ENCODE assay signal across 16 mouse cellular contexts in the genomic region with DNA sequence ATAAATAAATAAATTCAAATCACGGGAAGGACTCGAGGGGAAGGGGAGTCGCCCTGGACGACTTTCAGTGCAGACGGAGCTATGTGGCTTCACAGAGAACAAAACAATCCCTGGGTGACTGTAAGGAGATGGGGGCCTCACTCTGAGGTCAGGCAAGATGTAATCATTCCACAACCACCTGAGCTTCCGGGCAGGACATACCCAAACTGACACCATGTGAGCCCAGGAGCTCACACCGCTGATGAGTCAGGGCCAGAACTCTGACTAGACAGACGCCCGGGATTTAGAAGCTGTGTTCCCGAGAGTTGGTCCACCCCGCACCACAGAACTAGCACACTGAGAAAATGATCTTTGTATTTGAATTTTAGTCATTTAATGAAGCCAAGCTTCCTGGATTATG. TPM values are rescaled to one million over a fixed set of nuclear protein-coding genes. Genes with fewer than 3 reads are reported as not detected.
A peak's percentile ranks its signal among the peaks of the same experiment; 100 is the strongest.
DNase-seq lines count a peak whose midpoint lies in the region; ATAC-seq and TF ChIP-seq lines count a peak whose summit lies in the region.
"Had no signal": no experiment of that assay in that cellular context is flagged by ENCODE, and none has a peak within 500 bp of the region (broad histone marks: within the 10 kb centered on the region; RNA-seq: fewer than 3 reads in every experiment).

No protein-coding gene starts in this region.

- 44% methylated on average over 11 of the region's 11 CpGs for WGBS in heart, embryonic 12.5 days
- WGBS in kidney, postnatal 0 days = 27% methylated on average over 11 of the region's 11 CpGs

- TF ChIP-seq CTCF in kidney, postnatal 0 days (IDR thresholded peaks at IDR 0.05; ENCODE audit: low read depth) = no peak

- no peak overlapping the region for H3K4me3 ChIP-seq in heart, embryonic 12.5 days
- H3K4me3 ChIP-seq in kidney, postnatal 0 days (replicated peaks; ENCODE audit: low read depth, low read length) = no peak overlapping the region
- H3K4me3 ChIP-seq: embryonic facial prominence, embryonic 15.5 days; liver, embryonic 15.5 days had no signal

- no peak for DNase-seq in heart, postnatal 4 days
- no peak for DNase-seq in kidney, postnatal 0 days (ENCODE audit: low spot score)
- no peak for DNase-seq in kidney, postnatal 14 days
- peak; percentile 12 for DNase-seq in right cerebral cortex, adult 18-20 months
- no peak for DNase-seq in right cerebral cortex, postnatal 10 days (ENCODE audit: low spot score in 2 of 2)
- DNase-seq in gastrocnemius, adult 18-20 months (ENCODE audit: low spot score) = no peak
- DNase-seq: cerebellum, adult 18-20 months; gastrocnemius, postnatal 25 days; kidney, adult 9 months; layer of hippocampus, adult 9-11 months; right cerebral cortex, postnatal 14 days had no signal

- peak overlapping the region; percentile 40 for H3K4me2 ChIP-seq in heart, embryonic 12.5 days
- peak overlapping the region; percentile 39 for H3K4me2 ChIP-seq in kidney, postnatal 0 days (ENCODE audit: low read length)
- H3K4me2 ChIP-seq: embryonic facial prominence, embryonic 15.5 days; hindbrain, embryonic 14.5 days; liver, embryonic 15.5 days had no signal

- no peak overlapping the region for H3K27ac ChIP-seq in heart, embryonic 12.5 days (ENCODE audit: poor library complexity, severe bottlenecking)
- no peak overlapping the region for H3K27ac ChIP-seq in kidney, postnatal 0 days
- H3K27ac ChIP-seq: embryonic facial prominence, embryonic 15.5 days; hindbrain, embryonic 14.5 days; liver, embryonic 15.5 days had no signal

- H3K9me3 ChIP-seq in heart, embryonic 12.5 days (replicated peaks) = no peaks in the 10 kb centered on the region
- H3K9me3 ChIP-seq in kidney, postnatal 0 days (replicated peaks; ENCODE audit: low read length) = no peaks in the 10 kb centered on the region
- H3K9me3 ChIP-seq: embryonic facial prominence, embryonic 15.5 days; liver, embryonic 15.5 days had no signal

- H3K9ac ChIP-seq in heart, embryonic 12.5 days = no peak overlapping the region
- no peak overlapping the region for H3K9ac ChIP-seq in kidney, postnatal 0 days (ENCODE audit: low read depth, low read length)
- H3K9ac ChIP-seq: embryonic facial prominence, embryonic 15.5 days; hindbrain, embryonic 14.5 days; liver, embryonic 15.5 days had no signal

- no peaks in the 10 kb centered on the region for H3K36me3 ChIP-seq in heart, embryonic 12.5 days
- H3K36me3 ChIP-seq in kidney, postnatal 0 days (ENCODE audit: insufficient read depth, low read length) = no peaks in the 10 kb centered on the region
- H3K36me3 ChIP-seq: embryonic facial prominence, embryonic 15.5 days; liver, embryonic 15.5 days had no signal

- H3K4me1 ChIP-seq in heart, embryonic 12.5 days (replicated peaks) = no peaks in the 10 kb centered on the region
- no peaks in the 10 kb centered on the region for H3K4me1 ChIP-seq in kidney, postnatal 0 days (replicated peaks; ENCODE audit: insufficient read depth, low read length)
- H3K4me1 ChIP-seq: embryonic facial prominence, embryonic 15.5 days; liver, embryonic 15.5 days had no signal

- ATAC-seq in heart, embryonic 12.5 days (ENCODE audit: insufficient number of reproducible peaks, low FRiP score) = no peak
- no peak for ATAC-seq in kidney, postnatal 0 days (replicated peaks; ENCODE audit: low FRiP score, low read depth)
- ATAC-seq: forebrain, embryonic 16.5 days had no signal

- H3K27me3 ChIP-seq in heart, embryonic 12.5 days (replicated peaks) = no peaks in the 10 kb centered on the region
- H3K27me3 ChIP-seq in kidney, postnatal 0 days (ENCODE audit: insufficient read depth, low read length) = no peaks in the 10 kb centered on the region
- H3K27me3 ChIP-seq: embryonic facial prominence, embryonic 15.5 days; liver, embryonic 15.5 days had no signal

RNA-seq across cellular contexts. Expression of a gene that starts 21.4 kb away (rescaled TPM):
- 120 and 124 TPM in 2 replicates for polyA plus RNA-seq in heart, embryonic 12.5 days (2016; fragmentation: Nextera tagmentation; extraction: Ambion mirVana)
- total RNA-seq in heart, postnatal 4 days (2021) = 10 to 100 TPM; 60.5 to 64.9 TPM
- 158 and 160 TPM in 2 replicates for polyA plus RNA-seq in kidney, postnatal 0 days (2015; fragmentation: Nextera tagmentation; extraction: Ambion mirVana)
- 10 to 100 TPM; 65.7 to 73.1 TPM for total RNA-seq in gastrocnemius, adult 18-20 months (2021)
